Mouse (Mus musculus) liver, embryonic 13.5 days (tissue): ENCODE data around the gene Nfe2l2. TPM values are rescaled to one million over a fixed set of nuclear protein-coding genes. Genes with fewer than 3 reads are reported as not detected.
A peak's percentile ranks its signal among the peaks of the same experiment; 100 is the strongest.
"Not testable (repeated sequence)": the region's sequence is repeated elsewhere in the genome, so short reads cannot be mapped to it uniquely, and the experiment has no call there.

ENCODE experiments used
- ATAC-seq: fragments of 200-750 bp; cut with Nextera tagmentation; 2 replicates; pipeline ENCODE4 v1.8.0; 2017; ENCODE audit warnings: low read depth, mild to moderate bottlenecking, moderate number of reproducible peaks, moderate library complexity
- DNase-seq: peaks from one replicate; pipeline ENCODE4 v3.0.0; 2022
- H3K27ac ChIP-seq: fragments of 300-500 bp; sonication (generic); 2 replicates; pipeline ENCODE4 v1.5.1; 2015; ENCODE audit warnings: moderate library complexity, mild to moderate bottlenecking, inconsistent platforms
- H3K27me3 ChIP-seq: fragments of 300-500 bp; sonication (generic); 2 replicates; pipeline ENCODE4 v1.6.1; 2015; ENCODE audit warnings: mild to moderate bottlenecking, inconsistent platforms
- H3K36me3 ChIP-seq: fragments of 300-500 bp; sonication (generic); 2 replicates; pipeline ENCODE4 v1.6.1; 2015; ENCODE audit warnings: mild to moderate bottlenecking, inconsistent platforms
- H3K4me1 ChIP-seq: fragments of 300-500 bp; sonication (generic); replicated peaks from 2 replicates; pipeline ENCODE4 v1.6.1; 2015; ENCODE audit warnings: inconsistent platforms
- H3K4me2 ChIP-seq: fragments of 300-500 bp; sonication (generic); 2 replicates; pipeline ENCODE4 v1.6.1; 2015; ENCODE audit warnings: inconsistent platforms, mild to moderate bottlenecking, moderate library complexity
- H3K4me3 ChIP-seq: fragments of 300-500 bp; sonication (generic); replicated peaks from 2 replicates; pipeline ENCODE4 v1.5.1; 2015; ENCODE audit warnings: mild to moderate bottlenecking, inconsistent platforms
- H3K9ac ChIP-seq: fragments of 300-500 bp; sonication (generic); 2 replicates; pipeline ENCODE4 v1.6.1; 2015; ENCODE audit warnings: mild to moderate bottlenecking, inconsistent platforms
- H3K9me3 ChIP-seq: fragments of 300-500 bp; sonication (generic); replicated peaks from 2 replicates; pipeline ENCODE4 v1.6.1; 2016; ENCODE audit warnings: inconsistent platforms
- WGBS: fragments of 180-500 bp; shearing (Covaris S2); methylation state at CpG from one replicate; pipeline ENCODE4 v1.1.7; 2015; ENCODE audit not compliant: insufficient replicate concordance; 5-methylcytosine and 5-hydroxymethylcytosine counted together
- polyA plus RNA-seq: library from polyadenylated mRNA; unstranded; fragments of >200 nt; fragmentation: Nextera tagmentation; extraction: Ambion mirVana; gene quantifications from 2 replicates; pipeline ENCODE4 v1.2.1, GENCODE M21; 2015

Gene Nfe2l2
- polyA plus RNA-seq, 1 experiment from 2014 or later = 44.6 TPM

DNA sequence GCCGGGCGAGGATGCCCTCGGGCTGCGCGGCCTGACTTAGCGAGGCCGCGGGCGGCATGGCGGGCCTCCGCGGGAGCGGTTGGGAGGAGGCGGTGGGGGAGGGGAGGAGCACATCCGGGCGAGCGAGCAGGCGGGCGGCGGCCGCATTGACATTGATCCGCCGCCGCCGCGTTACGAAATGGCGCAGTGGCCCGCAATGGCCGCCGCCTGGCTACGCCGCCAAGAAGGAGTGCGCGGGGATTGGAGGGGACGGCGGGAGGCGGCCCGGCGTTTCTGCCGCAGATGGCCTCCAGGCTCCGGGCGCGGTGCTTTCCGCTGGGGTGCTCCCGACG, 44.8 kb downstream of the Nfe2l2 start:
- Histone ChIP-seq H3K4me1 (peaks cover 41% of the 10 kb centered on the region), H3K4me3 (peak overlapping the region; percentile 94), H3K27ac (peak overlapping the region; percentile 95), H3K27me3 (no peaks in the 10 kb centered on the region), H3K4me2 (peak overlapping the region; percentile 90), H3K9me3 (no peaks in the 10 kb centered on the region), H3K36me3 (peaks cover 41% of the 10 kb centered on the region), H3K9ac (peak overlapping the region; percentile 98)
- under 1% methylated on average over 43 of the region's 47 CpGs for WGBS
- DNase-seq = peak; percentile 83
- ATAC-seq = peak; percentile 68

DNA sequence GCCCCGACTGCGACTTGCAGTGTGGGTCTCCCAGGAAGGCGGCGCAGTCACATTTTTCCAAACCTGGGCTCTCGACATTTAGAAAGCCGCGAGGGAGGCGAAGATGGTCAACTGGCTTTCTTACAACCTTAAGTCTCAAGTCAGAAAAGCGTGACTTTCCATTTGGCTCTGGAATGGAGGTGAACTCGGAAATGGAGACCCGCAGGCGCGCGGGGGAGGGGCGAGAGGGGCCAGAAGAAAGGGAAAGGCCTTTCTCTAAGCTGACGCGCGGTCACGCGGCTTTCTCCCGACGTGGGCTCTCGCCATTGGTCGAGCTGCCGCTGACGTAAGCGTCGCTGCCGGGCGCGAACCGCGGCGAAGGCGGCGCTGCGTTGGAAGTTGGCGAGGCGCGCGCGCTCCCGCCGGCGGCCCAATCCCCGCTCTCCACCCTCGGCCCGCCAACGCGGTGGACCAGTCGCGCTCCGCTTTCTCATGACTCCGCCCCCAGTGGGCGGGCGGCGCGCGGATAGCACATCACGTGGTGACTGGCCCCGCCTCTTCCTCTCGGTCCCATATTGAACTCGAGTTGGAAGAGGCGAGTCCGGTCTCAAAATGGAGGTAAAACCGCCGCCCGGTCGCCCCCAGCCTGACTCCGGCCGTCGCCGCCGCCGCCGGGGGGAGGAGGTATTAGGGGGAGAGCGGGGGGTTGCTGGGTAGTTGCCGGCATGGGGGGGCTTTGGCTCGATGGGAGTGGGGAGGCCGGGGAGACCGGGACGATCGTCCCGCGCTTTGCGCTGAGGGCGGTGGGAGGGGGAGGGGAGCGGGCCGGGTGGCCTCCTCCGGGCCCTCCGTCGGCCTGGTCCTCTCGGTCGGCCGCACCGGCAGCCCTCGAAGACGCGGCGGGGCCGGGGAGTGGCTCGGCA, 45.5 kb downstream of the Nfe2l2 start, which contains the start of gene Hnrnpa3:
Gene Hnrnpa3, plus strand, starts transcription at position 535 of the 902 bp plus-strand sequence.
- Histone ChIP-seq H3K27me3 (no peaks in the 10 kb centered on the region), H3K4me3 (peak within 1 kb of the TSS; percentile 94), H3K4me1 (peaks cover 41% of the 10 kb centered on the region), H3K27ac (peak within 1 kb of the TSS; percentile 95), H3K9me3 (no peaks in the 10 kb centered on the region), H3K36me3 (peaks cover 34% of the 10 kb centered on the region), H3K9ac (peak within 1 kb of the TSS; percentile 98), H3K4me2 (peak within 1 kb of the TSS; percentile 90)
- DNase-seq (peak; percentile 99), ATAC-seq (peak; percentile 90)
- WGBS = 1% methylated on average over 101 of the region's 102 CpGs

DNA sequence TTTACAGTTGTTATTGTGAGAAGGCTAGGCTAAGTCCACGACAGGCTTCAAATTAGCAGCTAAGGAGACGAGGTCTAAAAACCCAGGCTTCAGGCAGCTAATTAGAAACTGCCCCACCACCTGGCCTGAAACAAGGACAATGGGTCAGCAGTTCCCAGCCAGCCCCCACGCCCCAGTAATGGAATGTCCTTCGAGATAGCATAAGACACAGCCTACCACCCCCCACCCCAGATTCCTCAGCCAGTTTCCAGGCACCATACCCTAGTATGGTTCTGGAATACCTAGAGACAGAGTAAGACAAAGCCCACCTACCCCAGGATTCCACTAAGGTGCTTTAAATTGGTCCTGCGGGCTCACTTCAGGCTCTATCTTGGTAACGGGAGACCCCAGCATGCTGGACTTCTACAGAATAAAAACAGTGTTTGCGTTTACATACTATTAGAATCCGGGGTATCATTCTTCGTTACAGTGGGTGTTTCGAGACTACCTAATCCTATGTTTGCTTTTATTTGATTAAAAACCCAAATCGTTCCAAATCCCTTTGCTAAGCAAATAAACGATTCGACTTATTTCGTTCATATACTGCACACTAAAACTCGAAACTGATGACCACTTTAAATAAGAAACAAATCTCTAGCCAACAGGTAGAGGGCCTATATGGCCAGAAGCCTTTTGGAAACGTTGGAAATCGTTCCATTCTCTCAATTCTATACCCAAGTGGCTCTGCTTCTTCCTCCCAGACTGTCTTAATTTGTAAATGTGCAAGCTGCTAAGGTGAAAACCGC, 46.3 kb downstream of the Nfe2l2 start:
- H3K27me3 ChIP-seq = no peaks in the 10 kb centered on the region
- peak overlapping the region; percentile 88 for H3K4me2 ChIP-seq
- WGBS = 6% methylated on average over 18 of the region's 18 CpGs
- H3K9ac ChIP-seq = peak overlapping the region; percentile 91
- no peaks in the 10 kb centered on the region for H3K9me3 ChIP-seq
- ATAC-seq (no peak), DNase-seq (peak; percentile 15)
- peak overlapping the region; percentile 94 for H3K4me3 ChIP-seq
- H3K4me1 ChIP-seq = peaks cover 47% of the 10 kb centered on the region
- peaks cover 26% of the 10 kb centered on the region for H3K36me3 ChIP-seq
- H3K27ac ChIP-seq = peak overlapping the region; percentile 91

DNA sequence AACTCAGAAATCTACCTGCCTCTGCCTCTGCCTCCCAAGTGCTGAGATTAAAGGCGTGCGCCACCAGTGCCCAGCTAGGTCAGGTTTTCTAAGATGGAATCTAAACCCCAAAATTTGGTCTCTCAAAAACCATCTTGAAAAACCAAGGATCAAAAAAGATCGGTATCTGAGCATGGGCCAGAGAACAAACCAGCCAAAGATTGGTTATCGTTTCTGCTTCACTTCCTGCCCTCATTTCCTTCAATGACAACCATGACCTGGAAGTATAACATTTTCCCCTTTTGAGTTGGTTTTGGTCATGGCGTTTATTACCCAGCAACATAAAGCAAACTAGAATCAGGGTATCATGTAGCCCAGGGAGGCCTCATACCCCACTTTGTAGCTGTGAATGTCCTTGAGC, 47.5 kb downstream of the Nfe2l2 start:
- DNase-seq = no peak
- no peak overlapping the region; the same call in 1 of the 2 replicates for H3K4me2 ChIP-seq
- H3K4me1 ChIP-seq = peaks cover 46% of the 10 kb centered on the region
- peak overlapping the region; percentile 91 for H3K27ac ChIP-seq
- no peak for ATAC-seq
- peak overlapping the region; percentile 91; the same call in 1 of the 2 replicates for H3K9ac ChIP-seq
- 75% methylated on average over 5 of the region's 5 CpGs for WGBS
- H3K4me3 ChIP-seq = no peak overlapping the region
- no peaks in the 10 kb centered on the region for H3K27me3 ChIP-seq
- H3K36me3 ChIP-seq = peaks cover 15% of the 10 kb centered on the region
- H3K9me3 ChIP-seq = no peaks in the 10 kb centered on the region

DNA sequence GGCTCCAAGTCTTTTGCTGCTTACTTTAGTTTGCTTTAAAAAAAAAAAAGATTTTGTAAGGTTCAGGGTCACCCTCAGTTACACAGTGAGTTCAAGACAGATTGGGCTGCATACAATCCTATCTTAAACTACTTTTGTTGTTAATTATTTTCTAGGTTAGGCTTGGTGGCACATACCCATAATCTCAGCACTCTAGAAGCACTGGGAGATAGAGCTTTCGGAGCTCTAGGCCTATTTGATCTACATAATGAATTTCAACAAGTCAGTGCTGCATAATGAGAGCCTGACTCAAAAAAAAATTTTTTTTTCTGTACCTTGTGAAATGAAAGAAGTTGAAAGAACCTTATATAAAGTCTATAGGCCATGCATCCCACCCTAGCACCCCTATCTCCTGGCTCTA, 49.8 kb downstream of the Nfe2l2 start:
- no peak overlapping the region for H3K4me3 ChIP-seq
- no peak overlapping the region for H3K27ac ChIP-seq
- H3K9me3 ChIP-seq = no peaks in the 10 kb centered on the region
- DNase-seq (no peak), ATAC-seq (no peak)
- 94% methylated on average over 1 of the region's 1 CpGs for WGBS
- no peaks in the 10 kb centered on the region; the same call in 1 of the 2 replicates for H3K36me3 ChIP-seq
- peaks cover 34% of the 10 kb centered on the region for H3K4me1 ChIP-seq
- H3K27me3 ChIP-seq = no peaks in the 10 kb centered on the region
- no peak overlapping the region for H3K4me2 ChIP-seq
- H3K9ac ChIP-seq = no peak overlapping the region

DNA sequence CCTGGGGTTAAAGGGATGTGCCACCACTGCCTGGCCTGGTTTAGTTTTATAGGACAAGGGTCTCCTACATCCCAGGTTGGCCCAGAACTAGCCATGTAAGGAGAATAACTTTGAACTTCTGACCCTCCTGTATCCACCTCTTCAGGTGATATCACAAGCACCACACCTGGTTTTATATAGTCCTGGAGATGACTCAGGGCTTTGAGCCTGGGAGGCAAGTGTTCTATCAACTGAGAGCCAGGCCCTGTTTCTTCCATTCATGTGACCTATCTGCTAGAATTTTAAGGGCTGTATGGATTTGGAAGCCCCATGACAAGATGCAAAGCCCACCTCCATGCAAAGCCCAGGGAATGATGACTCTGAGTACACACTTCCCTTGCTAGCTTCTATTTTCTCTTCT, 51.3 kb downstream of the Nfe2l2 start:
- ATAC-seq = no peak
- Histone ChIP-seq H3K27ac (no peak overlapping the region), H3K4me3 (no peak overlapping the region), H3K4me2 (no peak overlapping the region), H3K9me3 (no peaks in the 10 kb centered on the region), H3K9ac (no peak overlapping the region), H3K36me3 (no peaks in the 10 kb centered on the region; the same call in 1 of the 2 replicates), H3K4me1 (peaks cover 34% of the 10 kb centered on the region), H3K27me3 (no peaks in the 10 kb centered on the region)
- DNase-seq = no peak

DNA sequence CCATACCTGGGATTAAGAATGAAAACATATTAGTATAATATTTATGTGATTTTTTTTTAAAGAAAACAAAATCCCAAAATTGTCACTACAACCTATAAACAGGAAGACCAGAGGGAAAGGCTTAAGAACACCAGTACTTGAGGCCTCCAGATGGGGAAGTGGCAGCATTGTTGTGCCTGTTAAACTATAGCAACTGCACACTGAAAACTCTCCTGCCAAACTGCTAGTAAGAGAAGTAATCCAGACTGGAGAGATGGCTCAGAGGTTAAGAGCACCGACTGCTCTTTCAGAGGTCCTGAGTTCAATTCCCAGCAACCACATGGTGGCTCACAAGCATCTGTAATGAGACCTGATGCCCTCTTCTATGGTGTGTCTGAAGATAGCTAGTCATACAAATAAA, 54.0 kb downstream of the Nfe2l2 start:
- Histone ChIP-seq H3K36me3 (no peaks in the 10 kb centered on the region; the same call in 1 of the 2 replicates), H3K9ac (no peak overlapping the region), H3K4me2 (no peak overlapping the region), H3K27me3 (no peaks in the 10 kb centered on the region), H3K4me1 (peaks cover 10% of the 10 kb centered on the region), H3K27ac (no peak overlapping the region), H3K4me3 (no peak overlapping the region), H3K9me3 (no peaks in the 10 kb centered on the region)
- ATAC-seq = no peak
- no peak for DNase-seq
- 66% methylated on average over 1 of the region's 1 CpGs for WGBS

DNA sequence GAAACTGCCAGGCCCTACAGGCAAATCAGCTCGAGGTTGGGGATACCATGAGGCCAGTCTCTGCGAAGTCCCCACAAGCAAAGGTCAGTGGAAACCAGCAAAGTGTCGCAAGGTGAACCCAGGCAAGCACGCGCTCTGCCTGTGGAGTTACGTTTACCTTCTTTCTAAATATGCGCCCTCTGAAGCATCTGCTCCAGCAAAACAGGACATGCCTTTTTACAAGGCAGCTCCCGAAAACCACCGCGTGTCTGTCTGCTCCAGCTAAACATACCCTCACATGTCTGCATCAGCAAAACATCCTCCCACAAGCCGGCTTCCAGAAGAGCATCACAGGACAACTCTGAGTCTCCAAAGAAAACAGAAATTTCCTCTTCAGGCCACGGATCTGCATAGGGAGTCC, 59.2 kb downstream of the Nfe2l2 start:
- no peak overlapping the region for H3K4me2 ChIP-seq
- H3K27ac ChIP-seq = no peak overlapping the region
- peaks cover 3% of the 10 kb centered on the region; the same call in 1 of the 2 replicates for H3K4me1 ChIP-seq
- DNase-seq (no peak), ATAC-seq (no peak; the same call in 1 of the 2 replicates)
- H3K9ac ChIP-seq = no peak overlapping the region
- H3K9me3 ChIP-seq = 0 out of 2 replicates have a peak, but pooled peaks cover 3% of the 10 kb centered on the region
- no peaks in the 10 kb centered on the region for H3K36me3 ChIP-seq
- H3K4me3 ChIP-seq = no peak overlapping the region
- 85% methylated on average over 12 of the region's 12 CpGs for WGBS
- H3K27me3 ChIP-seq = no peaks in the 10 kb centered on the region

DNA sequence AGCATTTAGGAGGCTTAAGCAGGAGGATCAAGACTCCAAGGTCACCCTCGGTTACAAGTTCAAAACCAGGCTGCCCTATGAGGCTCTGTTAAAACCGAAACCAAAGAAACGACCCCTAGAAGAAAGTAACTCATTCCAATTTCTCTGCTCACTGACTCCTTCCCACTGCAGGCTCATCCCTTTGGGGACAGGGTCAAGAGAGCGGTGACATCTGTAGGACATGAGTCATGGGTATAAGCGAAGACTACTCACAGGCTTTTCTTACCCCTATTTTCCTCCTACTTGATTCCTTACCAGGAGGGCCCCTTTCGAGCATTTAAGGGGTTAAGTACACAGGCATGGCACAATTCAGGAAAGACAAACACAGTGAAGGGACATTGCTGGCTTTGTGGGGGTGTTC, 60.5 kb downstream of the Nfe2l2 start:
- no peak overlapping the region for H3K4me2 ChIP-seq
- H3K9me3 ChIP-seq = 0 out of 2 replicates have a peak, but pooled peaks cover 3% of the 10 kb centered on the region
- WGBS = 76% methylated on average over 6 of the region's 6 CpGs
- no peak overlapping the region for H3K27ac ChIP-seq
- ATAC-seq (no peak), DNase-seq (no peak)
- H3K27me3 ChIP-seq = no peaks in the 10 kb centered on the region
- H3K36me3 ChIP-seq = no peaks in the 10 kb centered on the region
- no peak overlapping the region for H3K9ac ChIP-seq
- H3K4me3 ChIP-seq = no peak overlapping the region
- peaks cover 3% of the 10 kb centered on the region; the same call in 1 of the 2 replicates for H3K4me1 ChIP-seq

DNA sequence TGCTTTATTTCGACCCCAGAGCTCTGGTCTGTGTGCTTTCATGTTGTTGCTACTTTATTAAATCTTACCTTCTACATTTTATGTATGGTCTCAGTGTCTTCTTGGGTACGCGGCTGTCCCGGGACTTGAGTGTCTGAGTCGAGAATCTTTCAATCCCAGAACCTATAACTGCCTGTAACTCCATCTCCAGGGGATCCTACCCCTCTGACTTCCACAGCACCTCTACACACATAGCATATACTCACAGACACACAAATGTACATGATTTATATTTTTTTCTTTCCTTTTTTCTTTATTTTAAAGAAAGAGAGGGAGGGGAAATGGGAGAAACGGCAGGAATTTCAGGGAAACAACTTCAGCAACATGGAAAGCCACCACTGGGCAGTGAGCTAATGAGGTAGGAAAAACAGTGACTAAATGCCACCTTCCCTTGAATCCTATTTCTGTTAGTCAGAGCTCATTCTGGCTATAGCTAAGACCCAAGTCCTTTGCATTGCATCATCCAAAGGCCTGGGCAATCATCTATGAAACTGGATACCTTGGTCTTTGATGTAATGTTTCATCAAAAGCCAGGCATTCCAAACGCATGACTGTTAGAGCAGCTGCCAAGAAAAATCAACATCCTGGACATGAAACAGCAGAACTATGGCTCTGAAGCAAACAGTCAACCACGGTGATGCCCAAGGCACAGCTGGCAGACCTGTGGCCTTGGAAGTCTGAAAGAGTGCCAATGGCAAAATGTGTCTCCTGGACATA, 61.5 kb downstream of the Nfe2l2 start:
- H3K9me3 ChIP-seq = 0 out of 2 replicates have a peak, but pooled peaks cover 3% of the 10 kb centered on the region
- H3K4me2 ChIP-seq = no peak overlapping the region
- H3K4me1 ChIP-seq = peaks cover 3% of the 10 kb centered on the region; the same call in 1 of the 2 replicates
- H3K36me3 ChIP-seq = no peaks in the 10 kb centered on the region
- 72% methylated on average over 8 of the region's 8 CpGs for whole genome bisulfite sequencing
- no peak overlapping the region for H3K9ac ChIP-seq
- peak; percentile 41; the same call in 1 of the 2 replicates for ATAC-seq
- H3K4me3 ChIP-seq = no peak overlapping the region
- no peak for DNase-seq
- H3K27ac ChIP-seq = no peak overlapping the region
- H3K27me3 ChIP-seq = no peaks in the 10 kb centered on the region

DNA sequence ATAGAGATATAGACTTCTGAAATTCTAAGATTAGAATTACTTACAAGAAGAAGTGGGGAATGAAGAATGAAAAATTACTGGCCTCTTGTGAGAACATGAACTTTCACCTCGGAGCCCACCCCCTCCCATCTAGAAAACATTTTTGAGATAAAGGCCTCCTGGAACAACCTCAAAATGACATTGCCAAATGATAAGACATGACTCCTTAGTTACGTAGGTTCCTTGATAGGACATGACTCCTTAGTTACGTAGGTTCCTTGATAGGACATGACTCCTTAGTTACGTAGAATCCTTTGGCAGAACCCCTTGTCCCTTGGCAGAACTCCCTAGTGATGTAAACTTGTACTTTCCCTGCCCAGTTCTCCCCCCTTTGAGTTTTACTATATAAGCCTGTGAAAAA, 62.1 kb downstream of the Nfe2l2 start:
- not testable (repeated sequence) for H3K4me3 ChIP-seq, H3K27ac ChIP-seq, H3K36me3 ChIP-seq, H3K4me2 ChIP-seq, H3K4me1 ChIP-seq, DNase-seq, H3K9ac ChIP-seq, H3K9me3 ChIP-seq, ATAC-seq, H3K27me3 ChIP-seq
- WGBS = 30% methylated on average over 4 of the region's 4 CpGs
